Mouse (Mus musculus): ENCODE measurements at regions not wholly inside any gene's neighbourhood (a gene's known extent, or its start where the extent isn't known, plus 50 kb on each side); places are given as distances from the start of the nearest gene placed in this dataset.
A peak's percentile ranks its signal among the peaks of the same experiment; 100 is the strongest.

GRCm38 (mm10) chr3:66514587-66514986 lies 217.9 kb upstream of the Veph1 start:
- Histone ChIP-seq H3K9ac (no peak overlapping the region), H3K27me3 (no peaks in the 10 kb centered on the region), H3K4me3 (no peak overlapping the region), H3K36me3 (no peaks in the 10 kb centered on the region), H3K4me1 (peaks cover 6% of the 10 kb centered on the region; the same call in 1 of the 2 replicates), H3K27ac (no peak overlapping the region), H3K9me3 (no peaks in the 10 kb centered on the region), H3K4me2 (no peak overlapping the region)
- 57% methylated on average over 8 of the region's 8 CpGs for WGBS
- no peak for ATAC-seq (ENCODE audit: insufficient number of reproducible peaks, low FRiP score, low TSS enrichment, low read depth)

GRCm38 (mm10) chr3:66512408-66512807 lies 215.8 kb upstream of the Veph1 start:
- Histone ChIP-seq H3K36me3 (no peaks in the 10 kb centered on the region), H3K9me3 (no peaks in the 10 kb centered on the region), H3K9ac (no peak overlapping the region), H3K27me3 (no peaks in the 10 kb centered on the region), H3K27ac (no peak overlapping the region), H3K4me3 (no peak overlapping the region), H3K4me2 (no peak overlapping the region), H3K4me1 (peaks cover 6% of the 10 kb centered on the region; the same call in 1 of the 2 replicates)
- no peak for ATAC-seq (ENCODE audit: insufficient number of reproducible peaks, low FRiP score, low TSS enrichment, low read depth)
- WGBS, result 90% methylated on average over 1 of the region's 1 CpGs

DNA sequence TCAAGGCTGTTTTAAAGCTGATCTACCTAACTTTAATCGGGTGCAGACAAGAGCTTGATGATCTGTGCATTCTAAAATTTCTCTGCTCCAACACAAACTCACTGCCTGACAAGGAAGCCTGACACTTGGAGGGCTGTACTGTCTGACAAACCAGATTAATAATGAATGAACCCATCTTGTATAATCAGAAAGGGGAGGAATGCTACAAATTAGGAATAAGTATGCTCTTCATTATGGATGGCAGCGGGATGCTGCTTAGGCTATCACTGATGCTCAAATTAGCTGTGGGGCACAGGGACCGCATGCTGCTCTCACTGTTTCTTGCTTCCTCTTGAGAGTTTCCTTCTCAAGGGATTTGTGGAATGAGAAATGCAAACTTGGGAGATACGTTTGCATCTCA lies 213.8 kb upstream of the Veph1 start:
- Histone ChIP-seq H3K9me3 (no peaks in the 10 kb centered on the region), H3K4me3 (no peak overlapping the region), H3K36me3 (no peaks in the 10 kb centered on the region), H3K27me3 (no peaks in the 10 kb centered on the region), H3K4me2 (no peak overlapping the region), H3K27ac (no peak overlapping the region), H3K4me1 (peaks cover 5% of the 10 kb centered on the region), H3K9ac (no peak overlapping the region)
- WGBS, result 85% methylated on average over 4 of the region's 4 CpGs
- no peak for ATAC-seq (ENCODE audit: insufficient number of reproducible peaks, low FRiP score, low TSS enrichment, low read depth)

DNA sequence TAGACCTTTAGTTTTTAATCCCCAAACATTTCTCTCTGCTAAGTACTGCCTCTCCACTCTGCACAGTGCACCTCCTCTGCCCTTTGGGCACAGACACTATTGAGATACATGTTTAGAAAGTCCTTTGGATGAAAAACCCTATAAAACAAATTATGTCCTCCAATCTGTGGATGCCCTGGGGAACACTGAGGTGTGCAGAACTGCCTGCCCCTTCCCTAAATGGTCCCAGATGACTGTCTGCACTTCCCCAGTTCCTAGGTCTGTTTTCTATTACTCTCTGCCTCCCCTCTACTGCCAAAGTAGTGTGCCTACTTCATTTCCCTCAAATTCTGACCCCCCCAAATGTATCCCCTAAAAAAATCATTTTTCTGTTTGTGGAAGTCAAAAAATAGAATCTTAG lies 209.5 kb upstream of the Veph1 start:
- H3K4me2 ChIP-seq, result no peak overlapping the region
- H3K27me3 ChIP-seq, result no peaks in the 10 kb centered on the region
- no peaks in the 10 kb centered on the region for H3K36me3 ChIP-seq
- H3K4me1 ChIP-seq, result peaks cover 3% of the 10 kb centered on the region
- H3K9ac ChIP-seq, result no peak overlapping the region
- no peaks in the 10 kb centered on the region for H3K9me3 ChIP-seq
- no peak for ATAC-seq (ENCODE audit: insufficient number of reproducible peaks, low FRiP score, low TSS enrichment, low read depth)
- no peak overlapping the region for H3K27ac ChIP-seq
- no peak overlapping the region for H3K4me3 ChIP-seq

DNA sequence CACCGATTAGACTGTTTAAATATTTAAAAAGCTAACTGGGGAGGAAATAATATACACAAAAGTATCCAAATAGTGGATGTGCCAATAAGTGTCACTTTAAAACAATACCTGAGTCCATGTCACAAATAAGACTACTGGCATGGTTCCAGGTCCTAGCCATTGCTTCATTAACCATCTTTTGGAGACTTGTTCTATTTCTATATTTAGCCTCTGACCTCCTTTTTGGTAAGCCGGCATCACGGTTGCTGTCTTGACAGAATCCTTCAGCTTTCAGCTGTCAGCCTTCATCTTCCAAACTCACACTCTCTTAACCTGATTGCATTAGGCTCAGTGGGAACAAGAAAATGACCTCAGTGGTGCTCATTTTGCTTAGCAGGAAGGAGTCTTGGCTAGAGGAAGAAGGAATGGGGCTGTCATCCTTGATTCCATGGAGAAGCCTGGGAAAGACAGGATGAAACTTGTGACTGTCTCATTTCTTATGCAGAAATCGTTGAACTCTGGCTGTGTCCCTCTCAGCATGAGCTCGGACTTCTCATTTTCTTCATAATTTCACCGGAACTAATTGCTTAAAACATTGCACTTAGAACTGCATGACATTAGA lies 208.9 kb upstream of the Veph1 start:
- no peak for ATAC-seq (ENCODE audit: insufficient number of reproducible peaks, low FRiP score, low TSS enrichment, low read depth)
- no peak overlapping the region for H3K27ac ChIP-seq
- no peaks in the 10 kb centered on the region for H3K9me3 ChIP-seq
- H3K36me3 ChIP-seq, result no peaks in the 10 kb centered on the region
- no peak overlapping the region for H3K9ac ChIP-seq
- H3K4me2 ChIP-seq, result no peak overlapping the region
- peaks cover 3% of the 10 kb centered on the region for H3K4me1 ChIP-seq
- H3K27me3 ChIP-seq, result no peaks in the 10 kb centered on the region
- 38% methylated on average over 6 of the region's 6 CpGs for WGBS
- no peak overlapping the region for H3K4me3 ChIP-seq

DNA sequence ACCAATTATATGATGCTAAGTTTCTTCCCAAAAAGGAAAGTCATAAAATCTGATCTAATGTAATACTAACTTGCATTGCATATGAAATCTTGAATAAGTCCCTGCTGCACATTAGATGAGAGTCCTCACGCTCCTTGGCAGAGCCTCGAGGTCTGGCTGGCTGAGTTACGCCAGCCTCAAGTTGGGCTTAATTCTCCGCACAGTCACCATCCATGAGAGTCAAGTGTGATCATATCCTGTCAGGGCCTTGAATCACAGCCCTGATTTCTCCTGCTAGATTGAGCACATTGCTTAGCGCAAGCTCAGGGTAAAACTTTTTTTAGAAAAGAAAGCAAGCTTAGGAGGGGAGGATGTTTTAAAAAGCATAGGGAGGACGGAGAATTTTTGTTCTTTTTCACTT lies 208.1 kb upstream of the Veph1 start:
- H3K9me3 ChIP-seq, result no peaks in the 10 kb centered on the region
- no peaks in the 10 kb centered on the region for H3K36me3 ChIP-seq
- 39% methylated on average over 6 of the region's 6 CpGs for WGBS
- H3K4me2 ChIP-seq, result no peak overlapping the region
- H3K4me3 ChIP-seq, result no peak overlapping the region
- 0 out of 2 replicates have a peak, but pooled peaks have one; percentile 48 for ATAC-seq (ENCODE audit: insufficient number of reproducible peaks, low FRiP score, low TSS enrichment, low read depth)
- no peak overlapping the region for H3K9ac ChIP-seq
- H3K4me1 ChIP-seq, result peaks cover 3% of the 10 kb centered on the region
- peak overlapping the region; percentile 14; the same call in 1 of the 2 replicates for H3K27ac ChIP-seq
- H3K27me3 ChIP-seq, result no peaks in the 10 kb centered on the region

- Histone ChIP-seq H3K4me3 (no peak overlapping the region), H3K36me3 (no peaks in the 10 kb centered on the region)
These were observed 207.0 kb upstream of the Veph1 start for GRCm38 (mm10) chr3:66503615-66504014.

DNA sequence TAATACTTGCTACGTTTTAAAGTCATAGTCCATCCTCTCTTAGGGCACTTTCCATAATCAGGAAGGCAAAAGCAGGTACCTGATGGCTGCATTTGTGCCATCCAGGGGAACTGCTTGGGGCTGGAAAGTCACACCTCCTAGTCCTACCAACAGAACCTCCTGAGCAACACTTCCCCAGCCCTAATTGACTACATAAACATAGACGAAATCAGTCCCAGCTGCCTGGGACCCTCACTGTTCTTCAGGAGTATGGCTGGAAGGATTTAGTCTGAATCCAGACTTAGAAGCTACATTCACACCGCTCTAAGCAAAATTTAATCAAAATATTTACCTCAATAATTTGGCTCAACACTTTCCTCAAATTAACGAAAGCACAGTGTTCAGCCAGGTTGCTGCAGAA lies 205.2 kb upstream of the Veph1 start:
- no peak overlapping the region for H3K9ac ChIP-seq
- H3K4me3 ChIP-seq, result no peak overlapping the region
- no peaks in the 10 kb centered on the region for H3K36me3 ChIP-seq
- no peak overlapping the region for H3K4me2 ChIP-seq
- no peak overlapping the region for H3K27ac ChIP-seq
- H3K4me1 ChIP-seq, result peaks cover 3% of the 10 kb centered on the region
- 44% methylated on average over 4 of the region's 4 CpGs for WGBS
- H3K27me3 ChIP-seq, result no peaks in the 10 kb centered on the region
- ATAC-seq (ENCODE audit: insufficient number of reproducible peaks, low FRiP score, low TSS enrichment, low read depth), result no peak
- H3K9me3 ChIP-seq, result no peaks in the 10 kb centered on the region

More at GRCm38 (mm10) chr3:66503615-66504014, 207.0 kb upstream of the Veph1 start:
- H3K9ac ChIP-seq, result no peak overlapping the region
- H3K27ac ChIP-seq, result no peak overlapping the region
- H3K27me3 ChIP-seq, result no peaks in the 10 kb centered on the region
- peaks cover 3% of the 10 kb centered on the region for H3K4me1 ChIP-seq
- H3K4me2 ChIP-seq, result no peak overlapping the region
- no peaks in the 10 kb centered on the region for H3K9me3 ChIP-seq
- WGBS, result 79% methylated on average over 3 of the region's 3 CpGs
- no peak for ATAC-seq (ENCODE audit: insufficient number of reproducible peaks, low FRiP score, low TSS enrichment, low read depth)

GRCm38 (mm10) chr3:66494442-66495113 lies 197.9 kb upstream of the Veph1 start:
- H3K4me3 ChIP-seq, result no peak overlapping the region
- no peaks in the 10 kb centered on the region for H3K27me3 ChIP-seq
- H3K4me1 ChIP-seq, result no peaks in the 10 kb centered on the region
- H3K9me3 ChIP-seq, result no peaks in the 10 kb centered on the region
- no peak overlapping the region for H3K9ac ChIP-seq
- no peak overlapping the region for H3K27ac ChIP-seq
- no peaks in the 10 kb centered on the region for H3K36me3 ChIP-seq
- WGBS, result 86% methylated on average over 2 of the region's 2 CpGs
- H3K4me2 ChIP-seq, result no peak overlapping the region
- no peak for ATAC-seq (ENCODE audit: insufficient number of reproducible peaks, low FRiP score, low TSS enrichment, low read depth)

DNA sequence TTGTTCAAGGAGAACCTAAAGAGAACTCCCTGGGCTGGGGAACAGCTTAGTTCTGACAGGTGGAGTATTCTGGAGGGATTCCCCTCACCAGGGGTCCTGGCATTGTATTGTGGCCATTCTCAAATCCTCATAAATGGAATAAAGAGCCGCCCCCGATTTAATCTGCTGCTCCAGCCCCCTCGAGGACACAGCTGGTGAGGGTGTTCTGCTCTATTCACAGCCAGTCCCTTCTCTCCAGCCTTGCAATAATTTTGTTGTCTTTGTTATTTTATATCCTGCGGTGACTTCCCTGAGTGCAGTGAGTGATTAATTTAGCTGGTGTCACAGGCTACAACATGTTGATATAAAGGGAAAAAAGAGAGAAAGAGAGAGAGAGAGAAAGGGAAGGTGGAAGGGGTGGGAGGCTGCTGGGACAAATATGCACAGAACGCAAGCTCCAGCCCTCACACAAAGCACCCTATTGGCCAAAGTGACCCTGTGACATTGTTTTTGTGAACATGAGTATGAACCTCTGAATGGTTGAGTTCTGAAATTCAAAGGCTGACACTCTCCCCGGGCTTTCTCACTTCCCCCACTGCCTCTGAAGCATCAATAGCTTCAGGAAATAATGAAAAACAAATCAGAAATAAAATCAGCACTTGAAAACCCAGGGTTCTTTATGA lies 194.2 kb upstream of the Veph1 start:
- H3K27me3 ChIP-seq, result no peaks in the 10 kb centered on the region
- no peak overlapping the region for H3K27ac ChIP-seq
- 39% methylated on average over 6 of the region's 6 CpGs for WGBS
- H3K4me1 ChIP-seq, result no peaks in the 10 kb centered on the region
- no peaks in the 10 kb centered on the region for H3K36me3 ChIP-seq
- no peak overlapping the region for H3K4me2 ChIP-seq
- H3K9ac ChIP-seq, result no peak overlapping the region
- no peak overlapping the region for H3K4me3 ChIP-seq
- no peak for ATAC-seq (ENCODE audit: insufficient number of reproducible peaks, low FRiP score, low TSS enrichment, low read depth)
- no peaks in the 10 kb centered on the region for H3K9me3 ChIP-seq

DNA sequence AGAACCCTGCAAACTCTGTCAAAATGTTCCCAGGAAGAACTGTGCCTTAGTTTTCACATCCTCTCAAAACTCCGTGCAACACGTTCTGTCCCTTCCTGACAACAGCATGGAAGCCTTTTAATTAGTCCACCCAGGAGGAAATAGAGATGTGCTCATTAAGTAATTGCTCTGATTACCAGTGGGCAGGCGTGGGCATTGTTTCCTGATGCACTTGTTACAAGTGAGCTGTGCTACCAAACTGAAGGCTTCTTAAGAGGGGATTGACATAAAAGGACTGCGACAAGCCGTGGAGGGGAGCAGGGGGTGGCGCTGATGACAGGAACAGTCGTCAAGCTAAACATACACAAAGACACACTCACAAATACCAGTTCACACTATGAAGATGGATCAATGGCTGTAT lies 192.1 kb upstream of the Veph1 start:
- no peak overlapping the region for H3K4me3 ChIP-seq
- no peaks in the 10 kb centered on the region for H3K9me3 ChIP-seq
- WGBS, result 73% methylated on average over 7 of the region's 7 CpGs
- no peaks in the 10 kb centered on the region for H3K36me3 ChIP-seq
- ATAC-seq (ENCODE audit: insufficient number of reproducible peaks, low FRiP score, low TSS enrichment, low read depth), result no peak
- no peaks in the 10 kb centered on the region for H3K4me1 ChIP-seq
- no peaks in the 10 kb centered on the region for H3K27me3 ChIP-seq
- H3K27ac ChIP-seq, result no peak overlapping the region
- H3K4me2 ChIP-seq, result no peak overlapping the region
- H3K9ac ChIP-seq, result no peak overlapping the region

DNA sequence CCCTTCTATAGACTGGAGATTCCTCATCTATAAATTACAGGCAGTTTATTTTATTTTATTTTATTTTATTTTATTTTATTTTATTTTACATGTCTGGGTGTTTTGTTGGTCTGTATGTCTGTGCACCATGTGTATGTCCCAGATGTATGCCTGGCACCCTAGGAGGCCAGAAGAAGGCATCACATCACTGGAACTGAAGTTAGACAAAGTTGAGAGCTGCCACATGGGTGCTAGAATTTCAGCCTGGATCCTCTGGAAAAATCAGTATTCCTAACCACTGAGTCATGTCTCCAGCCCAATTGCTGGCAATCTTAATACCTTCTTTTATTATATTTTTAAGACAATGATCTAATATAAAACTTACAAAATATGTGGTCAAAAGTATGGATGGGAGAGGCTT lies 190.0 kb upstream of the Veph1 start:
- no peak overlapping the region for H3K4me3 ChIP-seq
- no peak for ATAC-seq (ENCODE audit: insufficient number of reproducible peaks, low FRiP score, low TSS enrichment, low read depth)
- H3K4me1 ChIP-seq, result no peaks in the 10 kb centered on the region
- no peak overlapping the region for H3K9ac ChIP-seq
- no peaks in the 10 kb centered on the region for H3K9me3 ChIP-seq
- no peaks in the 10 kb centered on the region for H3K27me3 ChIP-seq
- H3K27ac ChIP-seq, result no peak overlapping the region
- no peak overlapping the region for H3K4me2 ChIP-seq
- no peaks in the 10 kb centered on the region for H3K36me3 ChIP-seq

Measured in limb, embryonic 15.5 days (tissue).